Mouse (Mus musculus) hindbrain, embryonic 14.5 days (tissue): ENCODE results near the gene Zscan21. TPM values are rescaled to one million over a fixed set of nuclear protein-coding genes. Genes with fewer than 3 reads are reported as not detected.

Source experiments
- ATAC-seq: fragments of 200-750 bp; cut with Nextera tagmentation; 2 replicates; pipeline ENCODE4 v1.8.0; 2017; ENCODE audit warnings: moderate number of reproducible peaks, mild to moderate bottlenecking, moderate TSS enrichment, moderate library complexity; ENCODE audit not compliant: low FRiP score
- DNase-seq: peaks from one replicate; pipeline ENCODE4 v3.0.0-alpha.2; 2015; ENCODE audit warnings: low spot score
- H3K27ac ChIP-seq: fragments of 300-500 bp; sonication (generic); 2 replicates; pipeline ENCODE4 v1.5.1; 2014; ENCODE audit warnings: mild to moderate bottlenecking, moderate library complexity
- H3K27me3 ChIP-seq: fragments of 300-500 bp; sonication (generic); 2 replicates; pipeline ENCODE4 v1.6.1; 2014; ENCODE audit warnings: mild to moderate bottlenecking, low read length, mixed read lengths; ENCODE audit not compliant: control insufficient read depth, insufficient read depth
- H3K36me3 ChIP-seq: fragments of 300-500 bp; sonication (generic); replicated peaks from 2 replicates; pipeline ENCODE4 v1.6.1; 2014; ENCODE audit not compliant: control insufficient read depth, insufficient read depth
- H3K4me1 ChIP-seq: fragments of 300-500 bp; sonication (generic); replicated peaks from 2 replicates; pipeline ENCODE4 v1.6.1; 2014; ENCODE audit warnings: antibody characterized with exemption, low read length, mixed read lengths; ENCODE audit not compliant: control insufficient read depth, insufficient read depth
- H3K4me2 ChIP-seq: fragments of 300-500 bp; sonication (generic); replicated peaks from 2 replicates; pipeline ENCODE4 v1.6.1; 2014; ENCODE audit warnings: mild to moderate bottlenecking, moderate library complexity
- H3K4me3 ChIP-seq: fragments of 300-500 bp; sonication (generic); replicated peaks from 2 replicates; pipeline ENCODE4 v1.5.1; 2014; ENCODE audit warnings: mild to moderate bottlenecking, low read length
- H3K9ac ChIP-seq: fragments of 300-500 bp; sonication (generic); 2 replicates; pipeline ENCODE4 v1.6.1; 2014
- H3K9me3 ChIP-seq: fragments of 300-500 bp; sonication (generic); 2 replicates; pipeline ENCODE4 v1.6.1; 2016; ENCODE audit warnings: low read length; ENCODE audit not compliant: control insufficient read depth
- WGBS: fragments of 180-500 bp; shearing (Covaris S2); extraction: QIAGEN DNeasy Blood & Tissue Kit; methylation state at CpG from one replicate; pipeline ENCODE4 v1.1.7; 2014; 5-methylcytosine and 5-hydroxymethylcytosine counted together
- polyA plus RNA-seq: library from polyadenylated mRNA; unstranded; fragments of >200 nt; fragmentation: Nextera tagmentation; extraction: Ambion mirVana; gene quantifications from 2 replicates; pipeline ENCODE4 v1.2.1, GENCODE M21; 2014

Gene Zscan21
- polyA plus RNA-seq, 1 experiment from 2014 or later = 84.0 TPM

DNA sequence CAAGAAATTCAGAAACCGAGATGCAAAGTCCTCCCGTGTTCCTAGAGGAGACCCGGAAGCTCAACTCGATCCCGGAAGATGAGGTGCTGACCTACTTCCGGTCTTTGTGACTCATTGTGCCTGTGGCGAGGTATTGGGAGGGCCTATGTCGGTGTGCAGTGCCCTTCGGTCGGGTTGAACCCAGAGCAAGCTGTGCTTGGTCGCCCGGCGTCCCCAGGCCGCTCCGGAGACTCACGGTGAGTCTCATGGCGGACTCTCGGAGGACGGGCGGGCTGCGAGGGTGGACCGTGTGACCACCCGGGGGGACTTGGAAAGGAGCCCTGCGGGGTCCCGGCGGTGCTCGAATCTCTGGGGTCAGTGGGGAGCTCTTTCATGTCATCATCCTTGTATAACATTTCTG lies 31.7 kb upstream of the Zscan21 start, which contains the start of gene Zkscan1:
Gene Zkscan1, plus strand, starts transcription at position 89 of the 400 bp plus-strand sequence.
- WGBS = under 1% methylated on average over 27 of the region's 27 CpGs
- Histone ChIP-seq H3K4me1 (peaks cover 26% of the 10 kb centered on the region), H3K27me3 (no peaks in the 10 kb centered on the region), H3K9ac (peak within 1 kb of the TSS; percentile 95), H3K4me2 (peak within 1 kb of the TSS; percentile 69), H3K27ac (peak within 1 kb of the TSS; percentile 92), H3K36me3 (peaks cover 19% of the 10 kb centered on the region), H3K9me3 (no peaks in the 10 kb centered on the region), H3K4me3 (peak within 1 kb of the TSS; percentile 70)
- ATAC-seq (peak; percentile 94), DNase-seq (peak; percentile 90)

DNA sequence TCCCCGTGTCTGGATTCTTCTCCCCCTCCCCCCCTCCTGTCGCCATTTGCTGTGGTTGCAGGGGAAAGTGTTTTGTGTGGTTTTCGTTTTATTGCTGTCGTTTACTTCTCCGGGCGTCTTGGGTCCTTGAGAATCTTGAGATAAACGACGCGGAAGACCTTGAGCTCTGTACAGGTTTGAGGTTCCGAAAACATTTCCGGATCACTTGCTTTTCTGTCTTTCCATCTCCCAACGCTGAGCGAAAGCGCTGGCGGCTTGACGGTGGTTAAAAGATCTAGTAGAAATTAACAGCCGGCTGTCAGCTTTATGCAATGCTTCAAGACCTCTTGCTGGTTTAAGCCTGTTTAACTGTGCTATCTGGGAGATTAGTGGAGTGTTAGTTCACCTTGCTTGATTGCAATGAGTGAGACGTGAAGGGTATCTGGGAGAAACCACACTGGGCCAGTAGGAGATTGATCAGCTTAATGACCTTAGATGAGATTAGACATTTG lies 31.2 kb upstream of the Zscan21 start:
- H3K27me3 ChIP-seq = no peaks in the 10 kb centered on the region
- H3K9ac ChIP-seq = peak overlapping the region; percentile 95
- H3K4me2 ChIP-seq = peak overlapping the region; percentile 69
- peaks cover 19% of the 10 kb centered on the region for H3K36me3 ChIP-seq
- under 1% methylated on average over 18 of the region's 18 CpGs for WGBS
- DNase-seq (peak; percentile 53), ATAC-seq (no peak)
- H3K27ac ChIP-seq = peak overlapping the region; percentile 92
- H3K9me3 ChIP-seq = no peaks in the 10 kb centered on the region
- H3K4me1 ChIP-seq = peaks cover 26% of the 10 kb centered on the region
- H3K4me3 ChIP-seq = peak overlapping the region; percentile 70

DNA sequence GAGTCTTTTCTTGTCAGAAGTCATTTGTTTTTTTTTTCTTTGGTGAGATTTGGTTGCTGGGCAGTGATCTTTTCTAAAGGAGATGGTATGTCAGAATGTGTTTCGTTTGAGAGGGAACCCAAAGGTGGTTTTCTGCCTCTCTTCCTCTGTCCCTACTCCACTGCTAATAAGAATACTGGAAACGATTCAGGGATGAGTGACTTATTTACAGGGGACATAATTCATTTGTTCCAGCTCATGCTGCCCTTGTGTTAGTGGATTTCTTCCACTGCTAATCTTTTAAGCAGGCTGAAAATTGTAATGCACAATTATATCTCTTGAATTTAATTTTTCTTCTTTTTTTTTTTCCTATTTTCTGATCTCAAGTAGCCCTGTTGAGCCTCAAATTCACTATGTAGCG lies 29.9 kb upstream of the Zscan21 start:
- Histone ChIP-seq H3K4me3 (peak overlapping the region; percentile 70), H3K36me3 (peaks cover 19% of the 10 kb centered on the region), H3K9ac (peak overlapping the region; percentile 95; the same call in 1 of the 2 replicates), H3K9me3 (no peaks in the 10 kb centered on the region), H3K4me2 (peak overlapping the region; percentile 69), H3K27ac (no peak overlapping the region), H3K27me3 (no peaks in the 10 kb centered on the region), H3K4me1 (peaks cover 26% of the 10 kb centered on the region)
- no peak for ATAC-seq
- 82% methylated on average over 3 of the region's 3 CpGs for WGBS
- DNase-seq = no peak

DNA sequence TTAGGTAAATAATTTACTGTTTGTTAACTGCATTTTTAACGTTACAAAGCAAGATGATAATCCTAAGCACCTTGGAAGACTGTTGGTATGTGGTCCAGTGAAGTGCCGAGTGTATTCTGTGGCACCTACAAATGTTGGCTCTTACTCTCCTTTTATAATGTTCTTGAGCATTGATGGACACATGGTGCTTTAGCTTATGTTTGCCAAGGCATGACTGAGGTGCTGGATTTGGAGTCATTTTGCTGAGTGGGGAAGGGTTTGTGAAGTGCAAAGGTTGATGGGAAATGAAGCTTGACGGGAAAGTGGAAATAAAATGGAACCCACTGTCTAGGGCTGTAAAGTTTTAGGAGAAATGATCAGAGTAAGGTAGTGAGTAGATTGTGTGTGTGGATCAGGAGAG lies 28.3 kb upstream of the Zscan21 start:
- no peak overlapping the region for H3K9ac ChIP-seq
- peaks cover 26% of the 10 kb centered on the region for H3K4me1 ChIP-seq
- no peaks in the 10 kb centered on the region for H3K27me3 ChIP-seq
- ATAC-seq (no peak), DNase-seq (no peak)
- no peak overlapping the region for H3K4me2 ChIP-seq
- H3K9me3 ChIP-seq = no peaks in the 10 kb centered on the region
- WGBS = 86% methylated on average over 3 of the region's 3 CpGs
- no peak overlapping the region for H3K4me3 ChIP-seq
- H3K36me3 ChIP-seq = peaks cover 27% of the 10 kb centered on the region
- H3K27ac ChIP-seq = no peak overlapping the region

DNA sequence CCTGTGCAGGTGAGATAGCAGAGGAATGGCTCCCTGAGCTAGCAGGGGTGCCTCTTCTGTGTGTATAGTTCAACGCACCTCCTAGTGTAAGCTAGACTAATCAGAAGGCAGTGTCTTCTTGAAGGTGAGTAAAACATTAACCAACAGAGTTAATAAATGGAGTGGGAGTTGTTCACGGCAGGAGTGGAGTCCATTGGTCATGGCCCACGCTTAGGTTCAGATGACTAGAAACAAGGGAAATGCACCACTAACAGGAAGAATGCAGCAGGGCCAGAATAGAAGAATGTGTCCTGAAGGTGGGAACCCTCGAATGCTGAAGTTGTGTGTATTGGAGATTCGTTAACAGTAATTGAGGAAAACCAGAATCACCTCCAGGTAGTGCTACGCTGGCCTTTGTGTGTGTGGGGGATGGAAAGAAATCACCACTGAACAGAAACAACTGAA lies 27.6 kb upstream of the Zscan21 start:
- Histone ChIP-seq H3K4me1 (peaks cover 26% of the 10 kb centered on the region), H3K27me3 (no peaks in the 10 kb centered on the region), H3K9me3 (no peaks in the 10 kb centered on the region), H3K4me3 (no peak overlapping the region), H3K27ac (no peak overlapping the region), H3K36me3 (peaks cover 35% of the 10 kb centered on the region), H3K9ac (no peak overlapping the region), H3K4me2 (no peak overlapping the region)
- WGBS = 81% methylated on average over 6 of the region's 6 CpGs
- DNase-seq (no peak), ATAC-seq (no peak)

DNA sequence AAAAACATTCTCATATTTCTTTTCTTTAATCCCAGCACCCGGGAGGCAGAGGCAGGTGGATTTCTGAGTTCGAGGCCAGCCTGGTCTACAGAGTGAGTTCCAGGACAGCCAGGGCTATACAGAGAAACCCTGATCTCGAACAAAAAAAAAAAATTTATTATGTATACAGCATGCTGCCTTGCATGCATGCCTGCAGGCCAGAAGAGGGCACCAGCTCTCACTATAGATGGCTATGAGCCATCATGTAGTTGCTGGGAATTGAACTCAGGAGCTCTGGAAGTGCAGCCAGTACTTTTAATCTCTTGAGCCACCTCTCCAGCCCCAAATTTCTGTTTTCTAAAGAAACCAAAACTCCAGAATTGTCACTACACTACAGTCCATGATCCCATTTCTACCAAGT lies 26.4 kb upstream of the Zscan21 start:
- Histone ChIP-seq H3K4me2 (no peak overlapping the region), H3K36me3 (peaks cover 47% of the 10 kb centered on the region)
- DNase-seq = no peak

DNA sequence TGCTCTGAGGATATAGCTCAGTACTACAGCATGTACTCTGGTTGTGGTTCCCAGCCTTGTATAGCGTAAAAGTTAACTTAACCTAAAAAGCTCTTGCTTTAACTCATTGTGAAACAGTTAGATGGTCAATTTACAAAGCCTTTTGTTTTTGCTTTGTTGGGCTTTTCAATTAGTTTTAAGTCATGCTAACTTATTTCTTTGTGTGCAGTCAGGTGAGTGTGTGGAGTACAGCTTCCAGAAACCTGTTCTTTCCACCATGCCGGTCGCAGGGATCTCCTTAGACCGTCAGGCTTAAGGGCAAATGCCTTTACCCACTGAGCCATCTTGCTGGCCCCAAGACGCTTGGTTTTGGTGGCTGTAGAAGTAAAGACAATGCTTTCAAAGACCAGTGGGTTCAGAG lies 26.0 kb upstream of the Zscan21 start:
- peaks cover 51% of the 10 kb centered on the region for H3K36me3 ChIP-seq
- WGBS = 92% methylated on average over 5 of the region's 5 CpGs
- no peak for DNase-seq

More for the DNA sequence above, 26.4 kb upstream of the Zscan21 start:
- Histone ChIP-seq H3K27me3 (no peaks in the 10 kb centered on the region), H3K9me3 (no peaks in the 10 kb centered on the region), H3K27ac (no peak overlapping the region), H3K4me1 (peaks cover 23% of the 10 kb centered on the region), H3K4me3 (no peak overlapping the region), H3K9ac (no peak overlapping the region)
- 84% methylated on average over 3 of the region's 3 CpGs for WGBS
- ATAC-seq = no peak

DNA sequence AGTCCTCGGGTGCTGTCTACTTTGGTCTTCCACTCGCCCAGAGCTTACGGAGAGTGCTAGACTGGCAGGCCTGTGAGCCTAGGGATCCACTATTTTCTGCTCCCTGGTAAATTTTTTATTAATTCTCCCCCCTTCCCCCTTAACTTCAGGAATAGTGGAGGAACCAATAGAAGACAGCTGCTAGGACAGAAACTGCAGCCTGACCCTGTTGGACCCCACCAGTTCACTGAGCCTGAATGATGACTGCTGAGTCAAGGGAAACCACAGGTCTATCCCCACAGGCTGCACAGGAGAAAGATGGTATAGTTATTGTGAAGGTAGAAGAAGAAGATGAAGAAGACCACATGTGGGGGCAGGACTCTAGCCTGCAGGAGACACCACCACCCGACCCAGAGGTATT lies 23.9 kb upstream of the Zscan21 start:
- WGBS = 93% methylated on average over 4 of the region's 4 CpGs
- H3K27me3 ChIP-seq = no peaks in the 10 kb centered on the region
- no peak overlapping the region for H3K9ac ChIP-seq
- H3K4me1 ChIP-seq = peaks cover 3% of the 10 kb centered on the region; the same call in 1 of the 2 replicates
- H3K9me3 ChIP-seq = no peaks in the 10 kb centered on the region
- no peak overlapping the region for H3K4me2 ChIP-seq
- ATAC-seq (no peak), DNase-seq (no peak)
- H3K4me3 ChIP-seq = no peak overlapping the region
- peaks cover 65% of the 10 kb centered on the region for H3K36me3 ChIP-seq
- H3K27ac ChIP-seq = no peak overlapping the region

More for the DNA sequence above, 26.0 kb upstream of the Zscan21 start:
- no peak overlapping the region for H3K4me3 ChIP-seq
- no peaks in the 10 kb centered on the region for H3K9me3 ChIP-seq
- H3K4me2 ChIP-seq = no peak overlapping the region
- H3K9ac ChIP-seq = no peak overlapping the region
- H3K27ac ChIP-seq = no peak overlapping the region
- no peaks in the 10 kb centered on the region for H3K27me3 ChIP-seq
- H3K4me1 ChIP-seq = peaks cover 23% of the 10 kb centered on the region
- ATAC-seq = no peak

DNA sequence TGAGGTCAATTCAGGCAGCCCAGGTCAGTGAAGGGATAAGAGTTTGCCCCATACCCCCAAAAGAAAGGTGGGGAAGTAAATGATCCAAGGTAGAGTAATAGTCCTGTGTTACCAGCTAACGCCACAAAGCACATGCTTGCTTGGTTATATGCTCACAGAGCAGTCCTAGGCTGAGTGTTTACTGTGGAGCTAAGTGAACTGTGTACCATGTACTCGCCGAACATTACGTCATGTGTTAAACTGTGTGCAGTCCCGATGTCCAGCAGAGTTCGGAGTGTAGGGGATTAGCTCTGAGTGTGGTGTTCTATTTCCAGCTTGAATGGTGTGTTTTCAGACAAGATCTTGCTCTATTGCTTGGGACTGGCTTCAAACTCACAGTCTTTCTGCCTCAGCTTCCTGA lies 22.2 kb upstream of the Zscan21 start:
- no peak for ATAC-seq
- WGBS = 97% methylated on average over 6 of the region's 6 CpGs
- Histone ChIP-seq H3K4me2 (no peak overlapping the region), H3K4me3 (no peak overlapping the region), H3K27me3 (no peaks in the 10 kb centered on the region), H3K36me3 (peaks cover 69% of the 10 kb centered on the region), H3K9me3 (no peaks in the 10 kb centered on the region), H3K4me1 (no peaks in the 10 kb centered on the region), H3K27ac (no peak overlapping the region), H3K9ac (no peak overlapping the region)
- no peak for DNase-seq

DNA sequence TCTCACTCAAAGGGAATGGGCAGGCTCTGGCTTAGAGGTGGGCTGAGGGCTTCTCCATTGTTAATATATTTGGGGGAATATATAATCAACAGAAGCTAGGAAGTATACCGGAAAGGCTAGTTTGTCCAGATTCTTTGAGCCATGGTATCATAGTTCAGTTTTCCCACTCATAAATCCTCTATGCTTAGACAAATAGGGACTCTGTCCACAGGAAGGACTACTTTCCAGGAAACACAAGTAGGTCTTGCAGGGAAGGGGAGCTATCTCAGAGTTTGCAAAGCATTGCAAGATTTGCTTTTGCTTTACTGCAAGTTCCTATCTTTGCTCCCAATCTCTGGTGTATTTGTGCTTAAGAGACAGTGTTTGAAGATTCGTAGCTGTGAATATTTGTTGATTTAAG lies 11.7 kb upstream of the Zscan21 start:
- no peak overlapping the region for H3K9ac ChIP-seq
- no peak overlapping the region for H3K27ac ChIP-seq
- WGBS = 98% methylated on average over 2 of the region's 2 CpGs
- H3K4me1 ChIP-seq = no peaks in the 10 kb centered on the region
- no peak overlapping the region for H3K4me3 ChIP-seq
- no peak for DNase-seq
- H3K4me2 ChIP-seq = no peak overlapping the region
- H3K9me3 ChIP-seq = no peaks in the 10 kb centered on the region
- H3K27me3 ChIP-seq = no peaks in the 10 kb centered on the region
- H3K36me3 ChIP-seq = peaks cover 62% of the 10 kb centered on the region
- ATAC-seq = no peak
